Mouse (Mus musculus) macrophage (primary cell): Measurements from ENCODE around the gene Sbf2. TPM values are rescaled to one million over a fixed set of nuclear protein-coding genes. Genes with fewer than 3 reads are reported as not detected.

Experiments
- H3K27ac ChIP-seq: fragments of 350-480 bp; formaldehyde crosslinking; 2 replicates; pipeline ENCODE4 v1.9.0; 2021
- H3K36me3 ChIP-seq: fragments of 350-480 bp; formaldehyde crosslinking; 2 replicates; pipeline ENCODE4 v1.9.0; 2021; ENCODE audit errors: inconsistent target
- H3K4me3 ChIP-seq: fragments of 350-480 bp; formaldehyde crosslinking; 2 replicates; pipeline ENCODE4 v1.9.0; 2021; ENCODE audit errors: inconsistent target
- H3K79me2 ChIP-seq: fragments of 350-480 bp; formaldehyde crosslinking; 2 replicates; pipeline ENCODE4 v1.9.0; 2021; ENCODE audit errors: inconsistent target
- WGBS: methylation state at CpG from one replicate; pipeline ENCODE4 v1.1.7; 2026; ENCODE audit warnings: inconsistent platforms; ENCODE audit not compliant: missing documents; 5-methylcytosine and 5-hydroxymethylcytosine counted together
- polyA plus RNA-seq: library from polyadenylated mRNA; stranded (reverse); fragments of 250-400 nt; gene quantifications from 3 replicates; pipeline ENCODE4 v1.2.4, GENCODE M21; 2018; ENCODE audit warnings: inconsistent platforms

The Sbf2 gene
- polyA plus RNA-seq, 1 experiment from 2014 or later: 42.4 TPM

DNA sequence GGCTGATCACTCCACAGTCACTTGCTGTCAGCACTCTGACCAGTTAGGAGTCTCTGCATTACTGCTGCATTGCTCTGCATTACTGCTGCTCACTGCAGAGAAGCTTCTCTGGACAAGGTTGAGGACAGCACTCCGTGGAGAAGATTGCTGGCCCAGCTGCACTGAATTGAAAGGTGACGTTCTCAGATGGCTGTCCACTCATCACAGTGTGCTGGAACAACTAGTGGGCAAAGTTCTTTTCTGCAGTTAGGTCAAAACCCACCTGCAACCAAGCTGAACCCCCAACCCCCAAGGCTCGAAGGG, 328.9 kb downstream of the Sbf2 start:
- no peak overlapping the region for H3K27ac ChIP-seq
- WGBS: 98% methylated on average over 3 of the region's 3 CpGs
- no peak overlapping the region for H3K4me3 ChIP-seq
- H3K79me2 ChIP-seq: no peaks in the 10 kb centered on the region
- peaks cover 21% of the 10 kb centered on the region; the same call in 1 of the 2 replicates for H3K36me3 ChIP-seq

DNA sequence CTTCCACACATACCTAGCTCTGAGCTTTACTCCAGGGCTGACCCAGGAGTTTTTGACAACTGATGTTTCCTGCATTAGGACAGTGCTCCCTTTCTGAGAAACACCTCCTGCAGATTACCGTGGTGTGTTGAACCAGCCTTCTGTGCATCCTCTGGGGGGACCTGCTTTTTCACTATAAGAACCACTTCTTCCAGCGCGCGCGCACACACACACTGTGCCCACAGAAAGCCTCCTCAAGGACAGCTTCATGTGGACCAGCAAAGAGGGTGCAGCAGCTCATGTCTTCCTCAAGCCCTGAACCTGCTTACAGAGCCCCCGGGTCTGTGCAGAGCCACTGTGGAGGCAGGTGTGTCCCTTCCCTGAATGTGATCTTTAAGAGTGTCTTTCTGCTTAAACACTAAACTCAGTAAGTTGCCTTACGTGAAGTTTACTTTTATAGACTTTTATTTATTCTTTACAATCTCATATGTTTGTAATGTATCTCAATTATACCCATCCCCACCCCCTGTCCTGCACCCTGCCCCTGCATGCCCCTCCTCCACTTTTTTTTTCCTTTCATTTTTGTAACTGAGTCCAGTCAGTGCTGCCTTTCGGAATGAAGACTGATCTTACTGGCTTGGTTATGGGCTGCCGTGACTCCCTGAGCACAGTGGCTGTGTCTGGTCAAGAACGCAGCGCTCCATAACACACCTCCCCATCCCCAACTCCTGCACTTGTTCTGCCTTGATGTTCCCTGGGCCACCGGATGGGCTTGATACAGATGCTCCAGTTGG, 329.5 kb downstream of the Sbf2 start:
- WGBS: 97% methylated on average over 12 of the region's 12 CpGs
- no peak overlapping the region for H3K4me3 ChIP-seq

DNA sequence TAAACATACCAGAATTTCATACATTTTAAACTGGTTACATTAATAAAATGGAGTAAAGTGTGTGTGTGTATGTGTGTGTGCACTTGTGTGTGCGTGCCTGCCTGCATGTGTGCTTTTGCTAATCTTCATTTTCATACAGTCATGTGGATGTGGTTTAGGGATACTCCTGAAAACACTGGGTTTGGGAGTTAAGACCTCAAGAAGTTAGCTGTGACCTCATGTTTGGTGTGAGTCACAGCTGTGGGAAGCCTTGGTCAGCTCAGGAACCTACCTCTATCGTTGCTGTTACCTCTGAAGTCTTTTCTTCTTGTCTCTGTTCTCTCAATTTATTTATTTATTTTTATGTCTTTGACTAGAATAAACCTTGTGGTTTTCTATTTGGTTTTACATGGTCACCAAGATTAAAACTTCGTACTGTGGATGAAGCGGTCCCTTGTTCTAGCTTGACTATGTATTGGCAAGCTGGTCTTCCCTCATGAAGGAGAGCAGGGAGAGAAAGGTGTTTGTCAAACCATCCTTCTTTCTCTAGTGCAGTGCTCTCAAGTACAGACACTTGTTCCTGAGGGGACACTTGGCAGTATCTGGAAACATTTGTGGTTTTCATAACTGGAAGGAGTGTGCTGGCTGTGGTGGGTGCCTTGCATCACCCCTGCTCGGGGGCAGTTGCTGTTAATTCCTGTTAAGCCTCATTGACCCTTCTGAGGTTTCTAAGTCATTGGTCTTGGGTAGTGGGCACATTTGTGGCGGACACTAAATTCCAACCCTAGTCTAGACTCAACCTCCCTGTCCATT, 331.0 kb downstream of the Sbf2 start:
- Histone ChIP-seq H3K36me3 (peaks cover 39% of the 10 kb centered on the region), H3K79me2 (no peaks in the 10 kb centered on the region), H3K4me3 (no peak overlapping the region), H3K27ac (no peak overlapping the region)
- WGBS: 56% methylated on average over 6 of the region's 6 CpGs

More for the DNA sequence above, 329.5 kb downstream of the Sbf2 start:
- peaks cover 24% of the 10 kb centered on the region; the same call in 1 of the 2 replicates for H3K36me3 ChIP-seq
- no peaks in the 10 kb centered on the region for H3K79me2 ChIP-seq
- H3K27ac ChIP-seq: no peak overlapping the region

DNA sequence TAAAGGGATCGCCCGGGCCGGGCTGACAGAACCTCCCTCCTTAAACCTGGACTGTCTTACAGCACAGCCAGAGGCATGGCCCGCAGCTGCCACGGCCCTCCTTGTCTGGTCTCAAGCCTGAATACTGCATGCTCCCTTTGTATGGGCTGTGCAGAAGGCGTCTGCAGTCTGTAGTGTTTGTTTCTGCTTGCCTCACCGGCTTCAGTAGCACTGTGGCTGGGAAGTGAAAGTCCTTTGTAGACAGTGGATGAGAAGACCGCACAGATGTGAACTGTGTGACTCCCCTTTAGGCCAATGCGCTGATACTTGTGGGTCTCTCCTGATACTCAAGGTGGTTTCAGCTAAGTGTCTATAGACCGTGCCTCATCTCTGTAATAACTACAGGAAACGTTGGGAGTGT, 331.9 kb downstream of the Sbf2 start:
- Histone ChIP-seq H3K36me3 (peaks cover 48% of the 10 kb centered on the region), H3K4me3 (no peak overlapping the region), H3K79me2 (no peaks in the 10 kb centered on the region), H3K27ac (no peak overlapping the region)
- WGBS: 65% methylated on average over 11 of the region's 11 CpGs

DNA sequence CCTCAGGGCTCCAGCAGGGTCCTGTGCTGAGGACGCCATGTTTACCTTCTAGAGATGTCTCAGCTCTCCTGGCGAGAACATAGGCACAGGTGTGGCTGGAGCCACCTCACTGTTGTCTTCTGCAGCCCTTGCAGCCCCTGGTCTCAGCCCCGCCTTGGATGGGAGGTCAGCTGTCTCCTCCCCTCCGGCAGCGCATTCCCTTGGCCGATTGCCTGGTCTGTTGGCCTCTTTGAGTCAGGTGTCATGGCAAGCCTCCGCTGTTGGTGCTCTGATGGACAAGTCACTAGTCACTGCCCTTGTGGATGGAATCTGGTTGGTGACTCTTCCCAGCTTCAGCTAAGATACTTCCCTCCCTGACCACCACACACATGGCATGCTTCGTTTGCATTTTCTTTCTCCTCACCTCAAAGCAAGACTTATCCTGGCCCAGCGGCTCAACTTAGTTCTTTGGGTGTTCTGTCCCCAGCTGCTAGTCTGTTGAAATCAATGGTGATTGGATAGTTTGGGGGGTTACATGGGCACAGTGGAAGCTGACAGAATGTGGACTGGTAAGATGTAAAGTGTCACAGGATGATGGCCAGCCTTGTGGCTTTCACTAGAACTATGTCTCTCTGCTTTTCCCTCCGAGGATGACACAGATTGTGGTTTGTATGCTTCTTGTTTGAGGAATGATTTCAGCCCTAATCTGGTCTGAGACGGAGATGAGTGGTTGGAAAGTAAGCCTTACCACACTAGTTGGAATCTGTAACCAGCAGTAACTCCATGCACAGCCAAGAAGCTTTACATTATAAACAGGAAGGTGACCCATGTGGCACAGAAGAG, 333.1 kb downstream of the Sbf2 start:
- 83% methylated on average over 11 of the region's 11 CpGs for WGBS
- Histone ChIP-seq H3K4me3 (no peak overlapping the region), H3K79me2 (no peaks in the 10 kb centered on the region), H3K27ac (no peak overlapping the region), H3K36me3 (peaks cover 60% of the 10 kb centered on the region)

DNA sequence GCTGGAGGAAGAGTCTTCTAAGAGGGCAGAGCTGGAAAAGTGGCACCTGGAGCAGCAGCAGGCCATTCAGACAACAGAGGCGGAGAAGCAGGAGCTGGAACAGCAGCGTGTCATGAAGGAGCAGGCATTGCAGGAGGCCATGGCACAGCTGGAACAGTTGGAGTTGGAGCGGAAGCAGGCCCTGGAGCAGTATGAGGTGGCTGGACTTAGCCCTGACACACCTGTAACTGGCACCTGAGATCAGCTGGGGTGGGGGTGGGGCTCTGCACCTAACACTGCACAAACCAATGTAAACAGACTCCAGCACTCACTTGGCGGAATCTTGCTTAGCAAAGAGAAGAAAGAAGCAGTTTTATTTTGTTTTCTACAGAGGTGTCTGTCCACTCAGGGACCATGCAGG, 335.5 kb downstream of the Sbf2 start:
- Histone ChIP-seq H3K27ac (no peak overlapping the region), H3K36me3 (peaks cover 84% of the 10 kb centered on the region), H3K79me2 (no peaks in the 10 kb centered on the region), H3K4me3 (no peak overlapping the region)
- WGBS: 98% methylated on average over 4 of the region's 4 CpGs

DNA sequence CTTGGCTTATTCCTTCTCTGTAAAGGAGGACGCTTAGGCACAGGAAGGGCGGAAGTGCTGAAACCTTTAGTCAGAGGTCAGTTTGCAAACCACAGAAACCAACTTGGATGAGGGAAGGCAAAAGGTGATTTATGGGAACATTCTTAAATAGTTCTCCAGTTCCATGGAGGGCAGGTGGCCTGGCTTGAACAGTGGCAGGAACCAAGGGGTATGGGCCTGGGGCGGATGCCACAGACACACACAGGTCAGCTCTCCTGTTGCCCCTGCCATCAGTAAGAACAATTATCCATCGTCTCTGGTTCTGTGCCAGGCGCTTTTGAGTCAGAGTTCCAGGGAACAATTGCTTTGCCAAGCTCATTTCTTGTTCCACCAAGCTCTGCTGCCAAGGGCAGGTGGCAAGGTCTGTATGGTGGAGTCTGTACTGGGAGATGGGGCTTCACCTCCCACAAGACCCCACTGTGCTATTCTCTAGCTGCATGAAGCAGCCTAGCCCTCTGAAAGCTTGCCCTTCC, 336.9 kb downstream of the Sbf2 start:
- 86% methylated on average over 5 of the region's 5 CpGs for WGBS
- Histone ChIP-seq H3K36me3 (peaks cover 95% of the 10 kb centered on the region), H3K79me2 (no peaks in the 10 kb centered on the region), H3K27ac (no peak overlapping the region), H3K4me3 (no peak overlapping the region)

DNA sequence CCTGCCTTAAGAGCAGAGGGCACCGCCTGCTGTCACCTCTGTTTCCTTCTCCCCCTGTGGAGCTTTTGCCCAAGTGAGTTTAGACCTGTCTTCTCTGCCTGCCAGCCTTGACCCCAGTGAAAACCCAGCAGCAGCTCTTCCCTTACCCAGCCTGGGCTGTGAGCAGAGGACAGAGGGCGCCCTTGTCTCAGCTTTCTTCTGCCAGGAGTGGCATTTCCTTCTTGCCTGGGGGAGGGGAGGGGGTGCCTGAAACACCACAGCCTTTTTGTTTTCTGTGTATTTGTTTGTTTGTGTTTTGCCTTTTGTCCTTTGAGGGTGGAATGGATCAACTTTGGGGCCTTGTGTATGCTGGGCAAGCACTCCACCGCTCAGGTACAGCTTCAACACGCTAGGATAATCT, 342.3 kb downstream of the Sbf2 start:
- 100% methylated on average over 4 of the region's 4 CpGs for WGBS
- Histone ChIP-seq H3K4me3 (no peak overlapping the region), H3K36me3 (peaks cover 54% of the 10 kb centered on the region), H3K27ac (no peak overlapping the region), H3K79me2 (peaks cover 4% of the 10 kb centered on the region; the same call in 1 of the 2 replicates)

DNA sequence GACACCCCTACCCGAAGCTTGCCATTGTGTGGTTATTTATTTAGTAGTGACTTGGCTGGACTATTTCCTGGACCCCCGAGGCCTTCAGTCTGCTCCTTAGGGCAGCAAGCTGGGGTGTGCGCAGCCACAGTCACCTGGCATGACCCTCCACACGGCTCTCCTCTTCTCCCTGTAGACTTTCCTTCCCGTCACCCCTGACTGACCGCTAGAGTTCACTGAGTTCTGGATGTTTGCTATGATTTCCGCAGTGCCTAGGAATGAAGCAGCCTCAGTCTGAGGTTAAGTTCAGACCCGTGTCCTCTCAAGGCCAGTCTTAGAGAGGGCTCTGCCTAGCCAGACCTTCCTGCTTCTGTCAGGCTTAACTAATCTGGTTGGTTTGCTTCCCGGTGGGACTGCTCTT, 342.9 kb downstream of the Sbf2 start:
- H3K4me3 ChIP-seq: no peak overlapping the region
- 93% methylated on average over 8 of the region's 9 CpGs for WGBS
- H3K79me2 ChIP-seq: peaks cover 4% of the 10 kb centered on the region; the same call in 1 of the 2 replicates
- peaks cover 48% of the 10 kb centered on the region for H3K36me3 ChIP-seq
- no peak overlapping the region for H3K27ac ChIP-seq

DNA sequence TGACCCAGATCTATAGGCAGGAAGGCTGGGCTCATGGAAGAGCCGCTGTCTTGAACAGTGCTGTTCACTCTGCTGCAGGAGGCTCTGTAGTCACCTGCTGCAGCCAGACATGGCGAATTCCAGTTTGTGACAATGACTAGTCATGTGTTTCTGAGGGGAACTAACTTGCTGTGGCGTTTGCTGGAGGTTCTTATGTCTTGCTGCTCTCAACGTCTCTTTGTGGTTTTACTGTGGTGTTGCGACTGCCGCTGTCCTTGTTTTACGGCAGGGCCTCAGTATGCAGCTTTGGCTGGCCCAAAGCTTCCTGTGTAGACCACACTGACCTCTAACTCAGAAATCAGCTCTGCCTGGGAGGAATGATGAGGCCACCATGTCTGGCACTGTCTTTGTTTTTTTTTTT, 344.3 kb downstream of the Sbf2 start:
- Histone ChIP-seq H3K79me2 (peaks cover 11% of the 10 kb centered on the region; the same call in 1 of the 2 replicates), H3K27ac (peak overlapping the region; percentile 66), H3K36me3 (peaks cover 34% of the 10 kb centered on the region), H3K4me3 (no peak overlapping the region)
- 10% methylated on average over 7 of the region's 7 CpGs for WGBS

DNA sequence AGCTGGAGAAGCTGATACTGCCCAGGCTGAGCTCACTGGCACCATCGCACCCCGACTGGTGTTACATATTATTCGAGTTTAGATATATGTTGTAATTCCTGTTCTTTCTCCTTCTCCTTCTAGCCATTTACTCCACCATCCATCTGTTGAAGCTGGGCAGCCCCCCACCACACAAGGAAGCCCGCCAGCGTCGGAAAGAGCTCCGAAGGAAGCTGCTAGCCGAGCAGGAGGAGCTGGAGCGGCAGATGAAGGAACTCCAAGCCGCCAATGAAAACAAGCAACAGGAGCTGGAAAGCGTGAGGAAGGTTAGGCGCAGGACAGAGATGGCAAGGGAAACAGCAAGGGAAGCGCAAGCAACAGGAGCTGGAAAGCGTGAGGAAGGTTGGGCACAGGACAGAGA, 344.9 kb downstream of the Sbf2 start:
- Histone ChIP-seq H3K27ac (peak overlapping the region; percentile 66), H3K79me2 (peaks cover 11% of the 10 kb centered on the region; the same call in 1 of the 2 replicates)

DNA sequence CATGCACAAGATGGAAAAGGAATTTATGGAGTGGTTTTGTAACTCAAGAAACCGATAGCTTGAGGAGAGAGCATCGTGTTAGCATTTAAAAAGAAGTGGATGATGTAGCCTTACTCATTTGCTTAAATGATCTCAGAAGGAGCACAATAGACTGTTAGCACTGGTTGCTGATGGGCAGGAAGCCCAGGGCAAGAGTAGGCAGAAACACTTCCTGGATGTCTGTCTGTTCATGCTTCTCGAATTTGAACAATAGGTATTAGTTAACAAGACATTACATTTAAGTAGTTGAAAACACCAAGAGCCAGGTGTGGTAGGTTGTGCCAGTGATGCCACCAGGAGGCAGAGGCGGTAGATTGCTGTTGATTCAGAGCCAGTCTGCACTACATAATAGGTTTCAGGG, 346.2 kb downstream of the Sbf2 start:
- Histone ChIP-seq H3K4me3 (no peak overlapping the region), H3K79me2 (peaks cover 21% of the 10 kb centered on the region; the same call in 1 of the 2 replicates), H3K27ac (peak overlapping the region; percentile 53), H3K36me3 (peaks cover 15% of the 10 kb centered on the region)
- 78% methylated on average over 4 of the region's 4 CpGs for WGBS

More for the DNA sequence above, 344.9 kb downstream of the Sbf2 start:
- WGBS: 92% methylated on average over 14 of the region's 14 CpGs
- no peak overlapping the region for H3K4me3 ChIP-seq
- peaks cover 27% of the 10 kb centered on the region for H3K36me3 ChIP-seq

DNA sequence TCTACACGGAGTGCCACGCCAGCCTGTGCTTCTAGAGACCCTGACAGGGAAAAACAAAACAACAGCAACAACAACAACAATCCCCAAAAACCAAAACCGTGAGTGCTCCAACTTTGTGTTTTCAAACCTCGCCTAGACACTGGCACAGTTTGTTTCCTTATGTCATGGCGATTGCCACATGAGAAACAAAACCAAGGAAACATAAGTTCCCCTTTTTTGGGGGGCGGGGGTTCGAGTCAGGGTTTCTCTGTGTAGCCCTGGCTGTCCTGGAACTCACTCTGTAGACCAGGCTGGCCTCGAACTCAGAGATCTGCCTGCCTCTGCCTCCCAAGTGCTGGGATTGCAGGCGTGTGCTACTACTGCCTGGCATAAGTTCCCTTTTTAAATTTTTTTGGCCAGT, 346.7 kb downstream of the Sbf2 start:
- H3K4me3 ChIP-seq: no peak overlapping the region
- 52% methylated on average over 9 of the region's 9 CpGs for WGBS
- peaks cover 26% of the 10 kb centered on the region for H3K79me2 ChIP-seq
- H3K36me3 ChIP-seq: peaks cover 10% of the 10 kb centered on the region; the same call in 1 of the 2 replicates
- peak overlapping the region; percentile 53 for H3K27ac ChIP-seq

DNA sequence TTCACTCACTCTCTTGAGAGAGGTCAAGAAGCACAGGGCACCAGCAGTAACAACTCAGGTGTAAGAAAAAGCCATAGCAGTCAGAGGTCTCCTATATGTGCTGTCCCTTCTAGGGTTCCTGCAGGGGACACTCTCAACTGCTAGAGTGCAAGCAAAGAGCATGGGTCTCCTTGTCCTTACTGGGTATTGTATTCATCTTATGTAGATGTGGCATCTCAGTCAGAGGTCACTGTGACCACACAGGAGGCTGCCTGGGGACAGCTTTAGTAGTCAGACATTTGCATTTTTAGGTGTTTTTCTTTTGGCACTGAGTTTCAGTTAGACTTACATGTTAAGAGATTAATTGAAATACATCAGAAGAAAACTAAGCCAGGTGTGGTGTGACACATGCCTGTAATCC, 347.7 kb downstream of the Sbf2 start:
- H3K4me3 ChIP-seq: no peak overlapping the region
- H3K79me2 ChIP-seq: peaks cover 32% of the 10 kb centered on the region
- no peak overlapping the region for H3K27ac ChIP-seq
- peaks cover 4% of the 10 kb centered on the region; the same call in 1 of the 2 replicates for H3K36me3 ChIP-seq
